Mouse (Mus musculus) megakaryocyte, embryonic 14.5 days (primary cell): ENCODE measurements around the gene Tmprss7. TPM values are rescaled to one million over a fixed set of nuclear protein-coding genes. Genes with fewer than 3 reads are reported as not detected.

Source experiments
- H3K27me3 ChIP-seq: replicated peaks from 2 replicates; pipeline ENCODE3; 2012; ENCODE audit warnings: inconsistent platforms
- H3K36me3 ChIP-seq: replicated peaks from 2 replicates; pipeline ENCODE3; 2012; ENCODE audit warnings: low read length, inconsistent platforms, mixed read lengths
- H3K4me1 ChIP-seq: 2 replicates; pipeline ENCODE4 v1.6.1; 2012; ENCODE audit warnings: inconsistent platforms
- H3K4me3 ChIP-seq: replicated peaks from 2 replicates; pipeline ENCODE3; 2012; ENCODE audit warnings: moderate library complexity, mild to moderate bottlenecking, inconsistent platforms
- H3K9me3 ChIP-seq: 2 replicates; pipeline ENCODE4 v1.6.1; 2012; ENCODE audit warnings: inconsistent platforms
- FLI1 ChIP-seq: IDR thresholded peaks from 2 replicates; pipeline ENCODE4 v1.6.1; 2012; ENCODE audit warnings: low read length, inconsistent platforms, mixed read lengths
- GATA1 ChIP-seq: IDR thresholded peaks from 3 replicates; pipeline ENCODE4 v1.6.1; 2012; ENCODE audit warnings: mixed read lengths, low read length, inconsistent platforms, borderline replicate concordance
- polyA plus RNA-seq: library from polyadenylated mRNA; stranded (reverse); fragments of >175 nt; gene quantifications from 2 replicates; pipeline ENCODE4 v1.2.3, GENCODE M21; 2012; ENCODE audit warnings: low replicate concordance; ENCODE audit not compliant: insufficient read depth

Tmprss7 gene
- polyA plus RNA-seq, 1 experiment: 4.5 TPM

GRCm38 (mm10) chr16:45690178-45690577 lies 3.3 kb downstream of the Tmprss7 start:
- H3K36me3 ChIP-seq: no peaks in the 10 kb centered on the region
- no peak overlapping the region for H3K4me3 ChIP-seq
- H3K4me1 ChIP-seq: no peaks in the 10 kb centered on the region
- H3K27me3 ChIP-seq: peaks cover 7% of the 10 kb centered on the region
- no peaks in the 10 kb centered on the region for H3K9me3 ChIP-seq
- TF ChIP-seq FLI1 (no peak), GATA1 (no peak)

GRCm38 (mm10) chr16:45686833-45687232 lies 6.6 kb downstream of the Tmprss7 start:
- Histone ChIP-seq H3K27me3 (peaks cover 4% of the 10 kb centered on the region), H3K4me3 (no peak overlapping the region), H3K9me3 (no peaks in the 10 kb centered on the region), H3K36me3 (no peaks in the 10 kb centered on the region), H3K4me1 (no peaks in the 10 kb centered on the region; the same call in 1 of the 2 replicates)
- TF ChIP-seq GATA1 (no peak), FLI1 (no peak)

DNA sequence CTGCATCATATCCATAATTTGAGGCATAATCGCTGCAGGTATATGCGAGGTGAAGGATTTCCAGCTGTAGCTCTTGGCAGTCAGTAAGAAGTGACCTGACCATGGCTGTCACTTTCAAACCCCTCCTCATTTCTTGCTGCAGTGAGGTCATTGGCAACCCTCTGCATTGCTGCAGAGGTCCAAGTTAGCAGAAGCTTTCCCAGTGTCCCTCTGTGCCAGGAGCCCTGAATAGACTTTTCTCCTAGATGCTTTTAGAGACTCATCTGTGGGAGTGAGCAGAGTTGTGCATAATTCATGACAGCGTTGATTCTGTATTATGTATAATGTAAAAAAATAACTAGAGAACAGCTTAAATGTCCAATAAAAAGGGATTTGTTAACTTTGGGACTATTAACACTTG lies 8.2 kb downstream of the Tmprss7 start:
- Histone ChIP-seq H3K4me3 (no peak overlapping the region), H3K9me3 (no peaks in the 10 kb centered on the region), H3K36me3 (no peaks in the 10 kb centered on the region), H3K27me3 (peaks cover 4% of the 10 kb centered on the region), H3K4me1 (no peaks in the 10 kb centered on the region; the same call in 1 of the 2 replicates)
- no peak for TF ChIP-seq FLI1
- no peak for TF ChIP-seq GATA1

DNA sequence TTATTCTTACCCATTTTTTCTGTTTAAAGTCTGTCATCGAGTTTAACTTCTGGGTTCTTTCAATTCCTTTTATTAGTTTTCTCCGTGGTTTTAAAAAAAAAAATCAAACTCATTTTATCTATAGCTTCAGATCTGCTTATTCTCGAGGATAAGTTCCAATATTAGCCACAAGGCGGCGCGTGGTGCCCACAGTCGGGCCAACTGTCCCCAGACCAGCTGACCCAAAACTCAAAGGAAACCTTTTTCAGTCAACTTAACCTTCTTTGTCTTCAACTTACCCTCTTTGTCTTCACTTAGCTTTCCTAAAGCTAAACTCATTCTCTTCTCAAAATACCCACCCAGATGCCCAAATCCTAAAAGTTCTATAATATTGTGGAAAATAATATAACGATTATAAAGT lies 8.6 kb downstream of the Tmprss7 start:
- H3K4me3 ChIP-seq: no peak overlapping the region
- no peaks in the 10 kb centered on the region; the same call in 1 of the 2 replicates for H3K4me1 ChIP-seq
- H3K27me3 ChIP-seq: peaks cover 4% of the 10 kb centered on the region
- TF ChIP-seq FLI1 (no peak), GATA1 (no peak)
- no peaks in the 10 kb centered on the region for H3K36me3 ChIP-seq
- no peaks in the 10 kb centered on the region for H3K9me3 ChIP-seq

DNA sequence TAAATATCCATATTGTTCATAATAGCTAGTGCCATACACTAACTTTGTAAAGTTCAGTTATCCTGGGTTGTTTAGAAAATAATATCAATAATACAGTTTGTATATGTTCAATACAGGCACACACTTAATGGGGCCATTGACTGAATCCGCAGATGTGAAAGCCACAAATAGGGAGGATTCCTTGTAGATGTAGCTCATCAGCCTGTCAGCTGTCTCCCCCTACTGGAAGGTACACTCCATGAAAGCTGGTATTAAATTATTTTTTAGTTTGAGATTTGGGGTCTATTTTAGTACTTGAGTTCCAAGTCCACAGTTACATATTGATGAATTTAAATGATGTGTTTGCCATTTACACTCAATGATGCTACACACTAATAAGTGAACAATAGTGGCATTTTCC lies 17.0 kb downstream of the Tmprss7 start:
- H3K36me3 ChIP-seq: no peaks in the 10 kb centered on the region
- H3K9me3 ChIP-seq: no peaks in the 10 kb centered on the region
- TF ChIP-seq GATA1 (no peak), FLI1 (no peak)
- no peak overlapping the region for H3K4me3 ChIP-seq
- no peaks in the 10 kb centered on the region for H3K27me3 ChIP-seq
- H3K4me1 ChIP-seq: peaks cover 46% of the 10 kb centered on the region

GRCm38 (mm10) chr16:45670005-45670404 lies 23.5 kb downstream of the Tmprss7 start:
- no peaks in the 10 kb centered on the region for H3K27me3 ChIP-seq
- H3K4me1 ChIP-seq: peaks cover 85% of the 10 kb centered on the region
- H3K36me3 ChIP-seq: peaks cover 7% of the 10 kb centered on the region
- H3K9me3 ChIP-seq: no peaks in the 10 kb centered on the region
- TF ChIP-seq FLI1: no peak
- TF ChIP-seq GATA1: no peak
- no peak overlapping the region for H3K4me3 ChIP-seq

- H3K36me3 ChIP-seq: peaks cover 25% of the 10 kb centered on the region
- TF ChIP-seq FLI1 (peak; percentile 55; the same call in 1 of the 2 replicates), GATA1 (no peak; the same call in 2 of the 3 replicates)
- no peaks in the 10 kb centered on the region for H3K9me3 ChIP-seq
- H3K27me3 ChIP-seq: no peaks in the 10 kb centered on the region
- H3K4me1 ChIP-seq: peaks cover 86% of the 10 kb centered on the region
- peak overlapping the region; percentile 80 for H3K4me3 ChIP-seq
These were observed 25.3 kb downstream of the Tmprss7 start for GRCm38 (mm10) chr16:45668178-45668577.

- no peaks in the 10 kb centered on the region for H3K9me3 ChIP-seq
- H3K27me3 ChIP-seq: no peaks in the 10 kb centered on the region
- peaks cover 84% of the 10 kb centered on the region for H3K4me1 ChIP-seq
- H3K36me3 ChIP-seq: peaks cover 43% of the 10 kb centered on the region
- peak; percentile 48; the same call in 1 of the 3 replicates for TF ChIP-seq GATA1
- TF ChIP-seq FLI1: no peak
- H3K4me3 ChIP-seq: peak overlapping the region; percentile 74
These were observed 27.3 kb downstream of the Tmprss7 start for GRCm38 (mm10) chr16:45666136-45666535.

DNA sequence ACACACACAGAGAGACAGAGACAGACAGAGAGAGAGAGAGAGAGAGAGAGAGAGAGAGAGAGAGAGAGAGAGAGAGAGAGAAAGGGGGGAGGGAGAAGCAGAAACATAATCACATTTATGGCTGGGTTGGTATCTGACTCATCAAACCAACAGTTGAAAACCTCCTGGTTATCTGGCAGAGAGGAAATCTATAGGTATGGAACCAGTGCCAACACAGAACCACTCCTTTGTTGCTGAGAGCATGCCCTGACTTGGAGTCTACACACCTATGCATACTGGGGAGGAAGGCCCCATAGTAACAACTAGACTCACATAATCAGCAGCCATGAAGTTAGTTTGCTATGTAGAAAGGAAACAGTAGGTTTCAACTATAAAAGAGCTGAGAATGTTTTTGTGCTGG lies 31.1 kb downstream of the Tmprss7 start:
- Histone ChIP-seq H3K27me3 (no peaks in the 10 kb centered on the region), H3K9me3 (no peaks in the 10 kb centered on the region), H3K4me3 (no peak overlapping the region), H3K4me1 (peaks cover 85% of the 10 kb centered on the region), H3K36me3 (peaks cover 79% of the 10 kb centered on the region)
- TF ChIP-seq FLI1: no peak
- no peak for TF ChIP-seq GATA1

GRCm38 (mm10) chr16:45659596-45659995 lies 33.9 kb downstream of the Tmprss7 start:
- no peak for TF ChIP-seq FLI1
- no peak for TF ChIP-seq GATA1
- no peak overlapping the region for H3K4me3 ChIP-seq
- peaks cover 95% of the 10 kb centered on the region for H3K36me3 ChIP-seq
- no peaks in the 10 kb centered on the region for H3K27me3 ChIP-seq
- peaks cover 77% of the 10 kb centered on the region for H3K4me1 ChIP-seq
- H3K9me3 ChIP-seq: no peaks in the 10 kb centered on the region

DNA sequence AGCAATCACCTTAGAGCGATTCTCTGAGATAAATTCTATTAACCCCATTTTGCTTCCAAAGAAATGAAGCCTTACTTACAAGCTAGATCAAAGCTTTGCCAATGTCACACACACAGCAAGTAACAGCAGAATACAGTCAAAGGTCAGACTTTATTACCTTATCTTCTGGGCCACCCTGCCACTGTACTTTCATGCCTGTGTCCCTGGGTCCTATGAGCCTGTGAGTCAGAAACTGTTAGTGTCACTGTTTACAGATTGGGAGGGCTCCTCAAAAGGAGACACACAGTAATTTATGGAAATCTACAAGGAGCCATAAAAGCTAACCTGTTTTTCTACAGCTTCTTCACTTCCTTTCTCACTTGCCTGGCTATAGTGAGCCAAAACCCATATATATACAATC lies 35.2 kb downstream of the Tmprss7 start:
- Histone ChIP-seq H3K4me3 (no peak overlapping the region), H3K27me3 (no peaks in the 10 kb centered on the region), H3K4me1 (peaks cover 77% of the 10 kb centered on the region), H3K9me3 (no peaks in the 10 kb centered on the region), H3K36me3 (peaks cover 94% of the 10 kb centered on the region)
- TF ChIP-seq GATA1 (no peak), FLI1 (no peak)
